Mouse (Mus musculus) spleen, adult 12 weeks (tissue): ENCODE measurements around the gene 1700019N19Rik.

Experiments
- DNase-seq: peaks from one replicate; pipeline ENCODE4 v3.0.0; 2022; ENCODE audit warnings: low spot score

The 1700019N19Rik gene

DNA sequence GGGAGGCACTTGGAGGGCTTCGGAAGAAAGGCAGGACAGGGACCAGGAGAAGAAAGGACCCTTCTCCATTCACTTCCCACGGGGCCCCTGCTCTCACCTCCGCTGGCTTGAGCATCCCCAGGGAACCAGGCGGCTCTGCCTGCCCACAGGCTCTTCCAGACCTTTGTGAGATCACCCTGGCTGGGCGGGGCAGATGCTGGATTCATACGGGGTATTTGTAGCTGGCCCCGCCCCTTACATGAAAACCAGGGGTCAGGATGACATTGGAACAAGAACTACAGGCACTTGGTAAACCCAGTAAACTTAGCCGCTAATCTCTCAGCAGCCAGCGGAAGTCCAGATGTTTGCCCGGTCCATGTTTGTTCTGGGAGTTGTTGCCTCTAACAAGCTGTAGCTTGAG lies at the start of gene 1700019N19Rik:
TSS of gene 1700019N19Rik (minus strand) at position 178 of the 400 bp plus-strand sequence.
- no peak for DNase-seq

GRCm38 (mm10) chr19:58843606-58844005 lies 49.3 kb upstream of the 1700019N19Rik start:
- DNase-seq = no peak

- DNase-seq = no peak
Measured at GRCm38 (mm10) chr19:58840721-58841271, 46.5 kb upstream of the 1700019N19Rik start.

- no peak for DNase-seq
Measured at GRCm38 (mm10) chr19:58839806-58840205, 45.5 kb upstream of the 1700019N19Rik start.

- DNase-seq = no peak
Measured at GRCm38 (mm10) chr19:58839345-58839744, 45.1 kb upstream of the 1700019N19Rik start.

- no peak for DNase-seq
Measured at GRCm38 (mm10) chr19:58838706-58839105, 44.4 kb upstream of the 1700019N19Rik start.

DNA sequence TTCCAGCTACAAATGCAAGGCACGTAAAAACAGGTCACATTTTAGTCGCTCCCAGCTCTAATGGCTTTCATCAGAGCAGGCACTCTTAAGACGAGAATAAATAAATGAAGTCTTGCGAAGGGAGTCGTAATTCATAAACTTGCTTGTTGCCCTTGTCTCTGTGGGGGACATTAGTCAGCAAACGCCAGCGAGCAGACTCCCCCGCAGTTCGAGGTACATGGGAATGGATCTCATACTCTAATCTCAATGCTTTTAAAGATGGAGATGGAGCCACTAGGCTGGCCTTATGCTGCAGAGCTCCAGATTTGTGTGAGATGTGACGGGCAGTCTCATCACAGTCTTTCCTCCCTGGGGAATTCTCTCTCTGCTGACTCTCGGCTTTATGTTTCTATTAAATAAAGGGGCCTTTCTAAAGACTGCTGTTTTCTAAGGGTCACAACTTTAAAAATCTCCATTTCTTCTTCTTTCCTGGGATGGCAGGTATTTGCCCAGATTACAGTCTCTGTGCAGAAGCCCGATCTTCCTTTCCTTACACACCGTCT lies 39.4 kb upstream of the 1700019N19Rik start:
- no peak for DNase-seq

GRCm38 (mm10) chr19:58832988-58833387 lies 38.7 kb upstream of the 1700019N19Rik start:
- DNase-seq = no peak

- DNase-seq = no peak
Measured at GRCm38 (mm10) chr19:58831280-58831922, 37.1 kb upstream of the 1700019N19Rik start.

DNA sequence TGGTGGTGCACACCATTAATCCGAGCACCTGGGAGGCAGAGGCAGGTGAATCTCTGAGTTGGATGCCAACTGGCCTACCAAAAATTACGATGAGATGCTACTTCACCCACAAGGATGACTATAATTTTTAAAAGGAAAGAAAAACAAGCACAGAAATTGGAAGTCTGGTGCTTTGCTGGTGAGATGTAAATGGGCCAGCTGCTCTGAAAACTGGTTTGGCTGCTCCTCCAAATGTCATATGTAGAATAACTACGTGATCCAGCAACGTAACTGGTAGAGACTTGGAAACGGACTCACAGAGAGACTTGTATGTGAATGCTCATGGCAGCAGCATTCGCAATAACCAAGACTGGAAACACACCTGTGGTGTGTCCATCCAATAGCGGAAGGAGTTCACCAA lies 35.9 kb upstream of the 1700019N19Rik start:
- DNase-seq = no peak

DNA sequence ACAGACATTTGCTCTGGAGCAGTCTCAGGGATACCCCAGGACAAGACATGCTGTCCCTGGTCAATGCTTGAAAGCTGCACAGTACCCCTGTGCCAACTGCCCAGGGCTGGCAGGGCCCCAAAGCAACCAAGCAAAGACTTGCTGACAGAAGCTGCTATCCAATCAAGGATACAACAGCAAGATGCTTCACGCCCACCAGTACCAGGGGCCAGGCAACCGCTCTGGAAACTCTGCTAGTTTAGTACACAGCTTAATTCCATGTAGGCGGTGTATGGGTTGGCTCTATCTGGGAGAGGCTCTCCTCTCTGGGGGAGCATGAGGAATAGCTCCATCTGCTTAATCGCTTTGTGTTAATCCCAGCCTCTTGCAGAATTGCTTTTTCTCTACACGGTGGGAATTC lies 35.3 kb upstream of the 1700019N19Rik start:
- no peak for DNase-seq

DNA sequence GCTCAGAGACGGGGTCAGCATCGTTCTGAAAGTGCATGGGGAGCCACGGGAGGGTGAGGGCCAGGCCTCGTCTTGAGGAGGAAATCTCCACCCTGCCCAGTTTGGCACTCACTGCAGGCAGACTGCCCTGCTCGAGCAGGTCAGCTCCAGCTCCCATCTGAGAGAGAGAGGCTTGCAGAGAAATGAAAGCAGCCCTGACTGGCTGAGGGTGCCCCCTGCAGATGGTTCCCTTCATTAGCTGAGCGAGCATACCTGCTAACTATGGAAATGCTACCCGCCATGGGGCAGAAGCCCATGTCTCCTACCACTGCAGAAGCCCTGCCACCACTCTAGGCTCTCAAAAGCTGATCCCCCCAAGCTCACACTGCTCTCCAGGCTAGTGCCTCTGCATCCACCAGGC lies 33.4 kb upstream of the 1700019N19Rik start:
- no peak for DNase-seq

DNA sequence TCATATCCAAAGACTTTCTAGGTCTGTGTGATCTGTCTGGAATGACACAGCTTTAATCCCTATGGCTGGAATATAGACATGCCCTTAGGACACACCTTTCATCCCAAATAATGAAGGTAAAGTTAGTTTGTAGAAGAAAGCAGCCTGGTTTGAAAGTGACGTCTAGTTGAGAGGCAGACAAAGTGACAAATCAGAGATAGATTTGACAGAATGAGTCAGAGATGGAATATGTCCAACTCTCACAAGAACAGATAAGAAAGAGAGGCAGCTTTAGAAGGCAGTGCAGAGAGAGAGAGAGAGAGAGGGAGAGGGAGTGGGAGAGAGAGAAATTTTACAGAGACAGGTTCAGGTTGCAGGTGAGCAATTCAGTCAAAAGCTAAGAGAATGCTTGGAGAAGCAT lies 30.1 kb upstream of the 1700019N19Rik start:
- DNase-seq = no peak

GRCm38 (mm10) chr19:58823301-58823700 lies 29.0 kb upstream of the 1700019N19Rik start:
- DNase-seq = no peak

DNA sequence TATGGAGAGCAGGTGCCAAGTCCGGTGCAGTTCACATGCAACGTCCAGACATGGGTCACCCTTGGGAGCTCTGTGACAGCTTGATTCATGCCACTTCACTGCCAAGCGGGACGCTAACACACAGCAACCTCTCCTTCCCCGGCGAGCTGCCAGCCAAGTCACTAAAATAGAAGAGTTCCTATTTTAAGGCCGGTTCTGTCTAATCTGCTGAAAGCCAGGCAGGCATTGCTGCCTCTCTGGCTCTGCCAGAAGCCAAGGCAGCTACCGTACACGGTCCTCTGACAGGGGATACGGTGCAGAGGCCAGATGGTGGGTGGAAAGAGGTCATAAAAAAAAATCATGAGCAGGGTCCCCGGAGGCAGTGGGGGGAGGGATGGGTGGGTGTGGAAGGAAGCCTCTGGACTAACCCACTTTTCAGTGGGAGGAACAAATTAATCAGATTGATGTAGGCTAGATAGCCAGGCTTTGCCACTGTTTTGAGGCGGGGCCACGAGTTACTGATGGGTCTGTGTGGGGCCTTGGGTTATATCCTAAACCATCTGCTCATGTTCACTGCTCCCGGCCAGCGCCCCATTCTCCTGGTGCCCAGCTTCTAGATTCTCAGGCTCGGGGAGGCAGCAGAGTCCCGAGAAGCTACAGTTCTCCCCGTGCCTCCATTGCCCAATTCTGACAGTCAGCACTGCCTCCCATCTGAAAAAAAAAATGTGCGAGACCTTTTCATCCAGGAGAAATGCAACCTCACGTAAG lies 28.4 kb upstream of the 1700019N19Rik start:
- DNase-seq = no peak

DNA sequence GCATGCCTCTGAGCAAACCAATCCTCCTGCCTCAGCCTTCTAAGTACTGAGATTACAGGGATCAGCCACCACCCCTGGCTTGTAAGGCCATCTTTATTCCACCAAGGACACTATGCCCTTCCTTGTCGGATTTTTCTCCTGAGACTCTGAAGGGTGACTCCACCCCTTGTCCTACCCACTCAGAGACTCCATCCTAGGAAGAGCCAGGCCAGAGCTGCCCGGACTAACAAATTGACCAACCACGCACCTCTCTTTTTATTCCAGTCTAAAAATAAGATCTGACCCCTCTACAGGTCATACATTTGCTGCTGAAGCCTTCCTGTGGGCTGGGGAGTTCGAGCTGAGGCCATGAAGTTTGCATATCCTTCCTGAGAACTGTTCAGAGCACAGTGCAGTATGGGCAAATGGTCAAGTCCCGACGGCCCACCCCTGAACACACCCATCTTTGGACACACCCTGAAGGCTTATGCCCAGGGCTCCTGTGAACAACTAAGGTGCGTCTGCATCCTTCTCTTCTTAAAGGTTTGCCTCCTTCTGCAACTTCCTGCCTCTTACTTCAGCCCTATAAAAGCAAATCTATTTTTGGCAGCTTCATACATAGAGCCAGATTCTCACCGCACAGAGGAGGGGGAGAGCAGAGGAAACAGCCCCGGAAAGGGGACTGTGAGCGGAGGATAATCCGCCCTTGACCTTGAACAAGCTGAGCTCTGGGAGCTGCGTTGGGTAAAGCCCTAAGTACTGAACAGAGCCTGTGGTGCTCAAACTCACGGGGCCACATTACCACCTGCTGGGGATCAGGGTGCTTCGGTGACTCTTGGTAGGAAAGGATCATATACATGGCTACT lies 24.5 kb upstream of the 1700019N19Rik start:
- DNase-seq = no peak

- no peak for DNase-seq
Measured at GRCm38 (mm10) chr19:58817398-58817797, 23.1 kb upstream of the 1700019N19Rik start.

DNA sequence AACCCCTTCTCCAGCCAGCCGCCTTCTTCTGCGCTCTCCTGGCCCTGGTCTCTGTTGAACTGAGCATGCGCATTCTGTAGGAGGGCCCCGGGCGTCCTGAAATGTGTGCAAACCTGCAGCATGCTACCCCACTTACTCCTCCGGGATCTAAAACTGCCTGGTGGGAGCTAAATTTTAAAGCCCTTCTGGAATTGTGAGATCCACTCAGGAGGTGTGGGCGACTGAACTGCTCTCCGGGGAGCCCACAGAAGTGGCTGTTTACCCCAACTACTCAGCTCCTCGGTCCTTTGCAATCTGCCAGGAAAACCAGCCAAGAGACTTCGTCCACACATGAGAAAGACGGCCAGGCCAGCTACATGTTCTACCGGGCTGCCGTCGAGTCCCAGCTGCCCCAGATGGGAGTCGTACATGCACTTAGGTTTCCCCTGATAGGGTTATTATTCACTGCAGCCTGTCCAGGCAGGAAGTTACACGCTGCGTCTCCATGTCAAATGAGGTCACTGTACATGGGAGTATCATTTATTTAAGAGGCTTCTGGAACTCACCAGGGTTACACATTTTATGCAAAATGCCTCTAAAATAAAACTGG lies 22.3 kb upstream of the 1700019N19Rik start:
- DNase-seq = no peak

DNA sequence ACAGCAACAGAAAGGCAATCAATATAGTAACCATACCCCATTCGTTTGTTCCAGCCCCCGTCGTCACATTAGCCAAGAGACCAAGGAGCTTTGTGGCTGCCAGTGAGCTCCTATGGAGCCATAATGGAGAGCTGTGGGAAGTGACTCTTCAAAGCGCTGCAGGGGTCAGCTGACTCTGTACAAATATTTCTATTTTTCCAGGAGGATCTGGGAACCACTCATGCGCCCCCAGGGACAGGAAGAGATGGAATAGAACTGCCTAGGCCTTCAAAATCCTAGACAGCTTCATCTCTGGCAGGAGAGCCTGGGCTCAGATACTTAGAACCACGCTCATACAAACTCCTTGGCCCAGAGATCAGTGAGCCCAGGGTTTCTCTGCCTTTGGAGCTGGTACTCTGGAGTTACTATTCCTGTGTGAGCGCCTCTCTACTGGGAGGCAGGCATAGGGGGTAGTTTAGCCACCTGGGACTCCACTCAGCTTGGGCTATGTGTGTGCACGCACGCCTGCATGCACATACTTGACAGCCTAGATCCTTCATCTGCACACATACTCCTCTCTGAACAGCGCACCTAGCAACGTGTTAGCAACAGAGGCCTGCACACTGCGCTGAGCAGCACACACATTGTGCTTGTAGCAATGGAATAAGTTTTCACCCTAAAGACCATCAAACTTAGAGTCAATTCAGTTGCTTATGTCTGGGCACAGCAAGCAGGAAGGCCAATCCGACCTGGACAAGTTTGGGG lies 21.1 kb upstream of the 1700019N19Rik start:
- no peak for DNase-seq

- DNase-seq = no peak
Measured at GRCm38 (mm10) chr19:58810536-58810935, 16.3 kb upstream of the 1700019N19Rik start.

DNA sequence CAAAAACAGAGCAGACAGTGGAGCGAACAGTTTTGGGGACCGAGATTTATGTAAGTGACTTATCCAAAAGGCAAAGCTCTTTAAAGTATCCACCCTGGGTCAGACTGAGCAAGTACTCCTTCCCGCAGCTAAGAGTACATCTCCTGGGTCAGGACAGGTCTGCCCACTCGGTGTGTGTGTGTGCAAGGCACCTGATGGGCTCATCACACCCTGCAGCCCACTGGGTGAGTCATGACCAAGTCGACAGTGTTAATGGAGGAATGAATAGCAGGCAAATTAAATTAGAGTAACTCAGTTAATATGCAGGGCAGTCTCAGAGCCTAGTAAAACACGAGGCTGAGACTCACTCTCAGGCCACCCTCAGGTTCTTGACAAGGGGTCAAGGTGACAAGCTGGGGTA lies 14.6 kb upstream of the 1700019N19Rik start:
- no peak for DNase-seq
